Mouse (Mus musculus) testis, postnatal 10 days (tissue): ENCODE measurements at regions not wholly inside any gene's neighbourhood (a gene's known extent, or its start where the extent isn't known, plus 50 kb on each side); places are given as distances from the start of the nearest gene placed in this dataset.
"Not testable (repeated sequence)": the region's sequence is repeated elsewhere in the genome, so short reads cannot be mapped to it uniquely, and the experiment has no call there.

ENCODE experiments used
- DNase-seq: peaks from one replicate; pipeline ENCODE4 v3.0.0; 2021; ENCODE audit warnings: low spot score

DNA sequence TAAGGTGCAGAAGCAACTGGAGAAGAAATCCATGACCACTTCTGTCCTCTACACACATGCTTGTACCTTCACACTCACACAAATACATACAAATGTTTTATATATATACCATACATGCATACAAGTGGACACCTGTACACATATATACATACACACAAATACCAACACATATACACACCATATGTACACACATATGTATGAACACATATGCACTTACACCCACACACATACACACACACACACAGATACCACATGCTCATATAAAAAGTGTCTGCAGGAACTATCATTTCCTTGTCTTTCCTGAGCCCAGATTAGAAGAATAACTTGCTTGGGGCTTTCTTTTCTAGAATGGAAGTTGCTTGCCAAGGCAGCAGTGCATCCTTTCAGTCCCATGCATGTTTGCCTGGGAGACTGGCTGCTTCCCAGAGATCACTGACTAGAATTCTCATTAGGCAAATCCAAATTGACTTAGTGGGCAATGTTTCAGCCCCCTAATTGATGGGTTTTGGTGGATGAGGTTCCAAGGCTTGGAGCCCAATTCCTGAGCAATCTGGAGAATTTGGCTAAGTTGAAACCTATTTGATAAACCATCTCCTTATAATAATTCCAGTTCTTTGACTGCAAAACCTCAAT lies 169.2 kb upstream of the Hddc2 start:
- no peak for DNase-seq

DNA sequence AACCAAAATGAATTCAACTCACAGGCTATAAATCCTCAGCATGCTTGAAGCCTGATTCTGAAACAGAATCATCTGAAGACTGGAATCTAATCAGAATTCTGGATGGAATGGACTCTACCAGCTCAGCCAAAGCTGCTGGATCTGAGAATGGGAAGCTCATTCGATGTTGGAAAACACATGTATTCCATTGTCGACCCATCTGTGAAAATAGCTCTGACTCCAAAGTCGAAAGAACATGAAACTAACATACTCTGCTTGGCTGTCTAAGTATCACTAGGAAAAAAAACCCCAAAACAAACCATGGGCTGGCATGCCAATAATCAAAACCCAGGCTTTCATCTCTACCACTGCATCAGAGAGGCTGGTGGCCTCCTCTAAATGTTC lies 168.7 kb upstream of the Hddc2 start:
- DNase-seq: no peak

DNA sequence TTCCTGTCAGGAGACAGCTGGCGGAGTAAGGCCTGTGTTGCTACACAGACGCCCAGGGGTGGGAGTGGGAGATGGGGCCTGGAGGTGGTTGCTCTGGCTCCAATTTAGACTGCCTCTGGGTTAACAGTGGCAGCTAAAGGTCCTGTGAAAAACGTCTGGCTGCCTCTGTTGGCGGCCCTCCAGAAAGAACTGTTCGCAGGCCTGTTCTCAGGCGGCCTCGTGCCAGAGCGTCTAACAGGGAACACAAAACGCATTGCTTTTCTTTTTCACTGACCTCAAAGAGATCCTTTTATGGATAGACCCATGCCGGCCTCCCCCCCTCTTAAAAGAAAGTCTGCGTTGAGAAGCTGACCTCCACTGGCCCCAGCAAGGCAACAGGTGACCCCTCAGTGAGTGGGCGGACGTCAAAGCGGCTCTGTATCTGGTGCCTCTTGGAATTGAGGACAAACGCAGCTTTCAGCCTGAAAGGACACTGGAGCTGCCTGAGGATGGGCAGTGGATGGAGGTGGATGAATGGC lies 140.0 kb upstream of the Hddc2 start:
- DNase-seq: peak; percentile 73

DNA sequence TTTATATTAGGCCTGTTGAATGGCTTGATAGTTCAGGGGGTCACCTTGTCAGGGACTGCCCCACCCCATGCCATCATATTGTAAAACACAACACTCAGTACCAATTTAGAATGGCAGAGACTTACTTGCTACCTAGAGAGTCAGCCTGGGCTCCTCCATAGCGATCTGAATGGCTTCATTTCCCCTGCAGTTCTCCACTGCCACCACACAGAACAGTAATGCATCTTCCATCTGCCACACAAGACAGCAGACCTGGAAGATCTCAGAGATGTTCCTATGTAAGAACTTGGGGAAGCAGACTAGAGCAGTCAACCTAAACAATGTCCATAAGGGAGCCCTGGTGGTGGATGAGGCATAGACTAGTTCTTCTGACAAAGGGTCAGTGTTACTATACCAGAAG lies 123.6 kb upstream of the Hddc2 start:
- no peak for DNase-seq

DNA sequence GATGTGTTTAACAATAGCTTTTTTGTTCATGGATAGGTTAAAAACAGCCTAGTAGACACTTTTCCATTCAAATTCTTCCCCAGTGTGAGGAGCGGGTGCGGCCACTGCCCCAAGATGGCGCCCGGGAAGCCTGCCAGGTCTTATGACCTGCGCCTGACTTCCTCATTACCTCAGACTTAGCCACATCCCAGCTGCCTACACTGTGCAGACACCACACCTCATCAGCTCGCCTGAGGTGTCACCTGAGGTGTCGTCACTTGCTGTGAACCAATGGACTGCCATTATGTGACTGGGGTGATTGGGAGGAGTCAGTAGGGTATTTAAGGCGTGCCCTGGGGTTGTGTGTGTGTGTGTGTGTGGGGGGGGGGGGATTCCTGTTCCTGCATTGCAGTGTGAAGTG lies 101.0 kb upstream of the Hddc2 start:
- DNase-seq: not testable (repeated sequence)

DNA sequence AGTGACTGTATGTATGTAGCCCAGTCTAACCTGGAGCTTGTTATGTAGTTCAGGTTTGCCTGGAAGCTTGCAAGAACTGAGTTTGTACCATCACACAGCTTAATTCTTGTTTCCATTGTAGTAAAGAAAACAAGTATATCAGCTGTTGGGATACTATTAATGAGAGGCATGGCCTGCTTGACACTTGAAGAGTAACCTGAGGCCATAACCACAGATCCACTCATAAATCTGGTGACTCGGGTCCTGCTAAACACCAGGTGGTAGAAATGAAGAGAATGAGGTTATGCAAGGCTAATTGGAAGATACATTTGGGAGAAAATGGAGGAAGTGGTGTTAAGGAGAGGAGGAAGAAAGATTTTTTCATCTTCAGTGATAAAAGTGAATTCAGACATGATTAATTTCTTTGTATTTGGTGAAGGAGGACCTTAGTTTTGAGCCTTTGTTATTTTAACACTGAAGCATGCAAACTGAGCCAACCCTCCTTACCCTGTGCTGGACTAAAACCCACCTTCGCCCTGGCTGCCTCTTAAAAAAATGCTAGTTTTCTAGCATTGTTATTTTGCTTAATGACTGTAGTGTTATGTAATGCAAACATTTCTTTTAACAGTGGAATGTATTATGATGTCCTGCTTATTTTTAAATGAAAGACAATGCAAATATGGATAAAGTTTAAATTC lies 100.3 kb upstream of the Hddc2 start:
- DNase-seq: no peak

DNA sequence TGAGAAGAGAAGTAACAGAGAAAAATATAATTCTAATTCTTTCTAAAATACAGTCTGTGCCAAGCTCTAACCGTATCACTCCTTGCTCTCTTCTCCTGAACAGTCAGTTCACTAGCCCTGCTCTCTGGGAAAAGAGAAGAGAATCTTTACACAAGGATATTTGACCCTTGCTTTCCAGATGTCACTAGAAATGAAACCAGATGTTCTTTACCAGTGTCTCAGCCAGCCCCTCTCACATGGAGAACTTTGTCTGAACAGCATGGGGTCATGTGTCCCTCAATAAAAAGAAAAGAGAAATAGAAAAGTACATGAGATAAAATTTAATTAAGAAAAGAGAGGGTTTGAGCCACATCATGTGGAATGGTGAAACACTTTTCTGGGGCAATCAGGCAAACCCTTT lies 91.3 kb upstream of the Hddc2 start:
- no peak for DNase-seq

DNA sequence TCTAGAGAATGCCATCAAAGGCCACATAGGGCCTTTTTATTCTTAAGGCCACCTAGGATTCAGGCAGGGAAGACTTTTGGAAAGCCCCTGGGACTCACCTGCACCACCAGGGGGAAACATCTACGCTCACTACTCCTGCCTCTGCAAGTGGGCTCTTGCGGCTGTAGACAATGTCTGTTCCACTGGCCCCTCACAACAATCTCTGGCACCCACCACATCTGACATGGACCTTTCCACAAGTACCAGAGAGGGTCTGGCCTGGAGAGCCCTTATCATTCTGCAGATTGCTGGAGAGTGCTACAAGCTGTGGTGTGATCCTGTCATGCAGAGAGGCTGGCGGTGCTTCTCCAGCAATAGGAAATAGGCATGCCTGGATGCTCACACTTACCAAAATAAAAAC lies 84.1 kb upstream of the Hddc2 start:
- no peak for DNase-seq

DNA sequence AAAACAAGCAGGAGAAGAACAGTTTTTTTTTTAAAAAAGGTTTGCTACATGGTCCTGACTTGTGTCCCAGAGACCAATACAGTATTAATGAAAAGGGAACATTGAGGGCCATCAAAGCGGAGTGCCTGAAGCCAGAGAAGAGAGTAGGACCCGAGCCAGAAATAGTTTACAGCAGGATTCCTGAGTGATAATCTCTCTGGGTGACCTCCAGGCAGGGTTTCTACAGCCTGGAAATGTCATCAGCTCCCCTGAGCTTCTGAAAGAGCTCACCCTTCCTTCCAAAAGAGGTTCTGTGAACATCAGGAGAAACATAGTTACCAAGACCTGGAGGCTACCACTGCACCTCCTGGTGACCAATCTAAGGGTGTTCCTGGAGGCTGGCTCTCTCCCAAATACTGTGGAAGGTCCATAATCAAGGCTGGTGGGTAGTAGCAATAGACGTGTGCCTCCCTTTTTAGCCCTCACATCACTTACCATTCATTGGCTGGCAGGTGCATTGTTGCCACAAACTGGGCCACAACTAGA lies 70.7 kb upstream of the Hddc2 start:
- DNase-seq: no peak

DNA sequence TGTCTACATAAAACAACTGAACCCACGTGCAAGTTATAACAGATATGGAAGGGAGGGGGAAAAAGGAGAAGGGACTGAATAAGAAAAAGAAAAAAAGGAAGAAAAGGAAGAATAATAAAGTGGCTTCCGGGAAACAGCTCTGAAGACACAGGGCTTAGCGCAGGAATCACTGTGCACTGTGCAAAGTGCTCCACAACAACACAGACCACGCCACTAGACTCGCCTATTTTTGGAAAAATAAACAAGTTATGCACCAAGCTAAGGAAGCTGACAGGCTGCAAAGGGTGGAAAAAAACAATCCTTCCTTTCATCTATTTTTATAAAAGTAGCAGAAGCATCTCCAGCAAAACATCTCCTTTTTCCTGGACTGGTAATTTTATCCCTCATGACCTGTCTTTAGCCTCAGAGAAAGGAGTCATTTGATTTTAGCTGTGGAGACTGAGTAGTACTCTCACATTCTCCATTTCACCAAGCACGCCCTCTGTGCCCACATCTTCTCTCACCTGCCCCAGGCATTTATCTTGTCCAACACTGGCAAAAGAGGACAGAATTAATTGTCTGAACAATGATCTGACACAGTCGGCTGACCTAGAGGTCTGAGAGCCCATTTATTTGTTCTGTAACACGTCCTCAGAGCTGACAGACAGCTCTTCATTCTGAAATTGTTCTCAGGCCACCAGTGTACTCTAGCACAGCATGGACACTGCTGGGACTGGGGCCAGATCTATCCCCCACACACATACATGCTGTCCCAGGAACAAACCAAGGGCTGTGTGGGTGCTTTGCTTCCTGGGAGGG lies 60.4 kb upstream of the Hddc2 start:
- no peak for DNase-seq

DNA sequence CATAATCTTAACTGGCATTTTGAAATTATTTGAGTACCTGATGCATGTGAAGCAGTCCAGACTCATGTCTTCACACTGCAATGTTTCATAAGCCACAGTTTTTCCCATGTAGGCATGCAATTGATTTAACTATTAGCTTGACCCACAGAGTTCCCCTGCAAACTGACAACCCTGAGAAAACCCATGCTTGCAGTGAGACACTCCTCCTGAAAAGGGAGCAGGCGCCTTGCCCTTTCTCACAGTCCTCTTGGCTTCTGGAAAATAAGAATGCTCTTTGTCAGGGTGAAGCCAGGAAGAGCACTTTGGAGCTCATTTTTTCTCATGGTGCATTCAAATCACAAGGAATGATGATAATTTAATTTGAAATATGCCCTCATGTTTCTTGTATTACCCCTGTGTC lies 56.2 kb upstream of the Hddc2 start:
- DNase-seq: no peak

DNA sequence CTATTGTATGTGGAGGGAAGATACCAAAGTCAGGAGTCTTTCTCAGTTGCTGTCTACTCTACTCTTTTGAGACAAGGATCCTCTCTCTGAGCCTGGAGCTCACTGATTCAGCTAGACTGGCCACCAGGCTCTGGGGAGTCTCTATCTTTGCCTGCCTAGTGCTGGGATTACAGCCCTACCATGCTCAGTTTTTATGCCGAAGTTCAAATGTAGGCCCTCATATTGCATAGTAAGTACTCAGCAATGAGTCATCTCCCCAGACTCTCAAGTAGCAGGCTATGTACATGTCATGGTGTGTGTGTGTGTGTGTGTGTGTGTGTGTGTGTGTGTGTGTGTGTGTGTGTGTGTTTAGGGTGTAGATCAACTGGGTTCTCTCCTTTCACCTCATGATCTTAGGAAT lies 55.6 kb upstream of the Hddc2 start:
- DNase-seq: no peak

DNA sequence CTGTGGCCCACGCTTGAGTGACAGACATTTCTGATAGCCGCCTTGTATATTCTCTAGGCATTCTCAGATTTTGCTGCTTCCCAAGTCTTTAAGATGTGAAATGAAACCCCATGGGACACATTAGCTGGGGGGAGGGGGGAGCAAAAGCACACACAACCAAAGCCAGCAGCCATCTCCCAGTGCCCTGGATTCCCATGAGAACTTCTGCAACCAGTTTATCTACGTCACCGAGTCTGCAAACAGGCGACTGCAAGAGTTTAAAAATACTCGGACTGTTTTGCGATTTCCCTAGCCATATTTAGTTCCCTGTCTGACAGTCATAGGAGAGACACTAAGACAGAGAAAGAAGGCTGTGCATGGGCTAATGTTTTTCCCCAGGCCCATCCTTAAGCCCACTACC lies 52.3 kb upstream of the Hddc2 start:
- no peak for DNase-seq
